Mouse (Mus musculus) liver, adult (tissue): Measurements from ENCODE around the gene Sco2.

Experiments
- GATA4 ChIP-seq: IDR thresholded peaks from 2 replicates; pipeline ENCODE4 v1.6.1; 2014; ENCODE audit warnings: mild to moderate bottlenecking, low read length; ENCODE audit not compliant: insufficient replicate concordance

The Sco2 gene

GRCm38 (mm10) chr15:89377938-89378828 lies 4.5 kb upstream of the Sco2 start:
- no peak for TF ChIP-seq GATA4

DNA sequence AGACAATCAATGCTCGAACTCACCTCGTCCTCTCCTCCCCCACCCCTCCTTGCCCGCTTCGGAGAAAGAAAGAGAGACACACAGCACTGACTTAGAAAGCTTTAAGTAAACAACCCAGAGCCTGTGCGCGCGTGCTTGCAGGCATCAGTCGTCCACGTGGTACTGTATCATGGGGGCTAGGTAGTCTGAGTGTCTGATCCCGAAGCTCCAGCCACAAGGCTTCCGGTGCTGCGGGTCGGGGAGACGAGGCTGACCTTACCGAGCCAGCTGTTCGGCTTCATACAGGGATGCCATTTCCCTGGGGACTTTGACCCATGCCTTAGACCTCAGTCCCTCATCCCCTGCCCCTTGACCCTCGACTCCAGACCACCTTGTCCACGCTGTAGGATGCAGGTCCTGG lies 3.7 kb upstream of the Sco2 start:
- TF ChIP-seq GATA4 = no peak

DNA sequence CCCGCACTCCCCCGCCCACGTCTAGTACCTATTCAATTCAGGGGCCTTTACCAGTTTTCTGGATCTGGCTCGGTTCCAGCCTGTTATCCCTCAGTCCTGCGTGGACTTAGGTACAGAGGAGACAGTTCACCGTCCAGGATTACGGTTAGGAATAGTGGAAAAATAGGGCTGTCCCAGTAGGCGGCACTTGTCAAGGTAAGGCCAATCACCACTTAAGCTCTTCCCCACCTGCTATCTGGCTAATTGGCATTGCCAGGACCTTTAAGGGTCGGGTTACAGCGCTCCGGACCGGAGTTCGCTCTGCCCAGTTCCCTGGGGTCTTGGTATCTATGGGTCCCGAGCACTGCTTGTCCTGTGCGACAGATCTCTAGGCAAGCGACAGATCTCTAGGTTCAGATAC lies 3.3 kb upstream of the Sco2 start, which contains the start of gene Tymp:
Gene Tymp (minus strand): TSS at position 83 of the 400 bp plus-strand sequence.
- TF ChIP-seq GATA4 = no peak

DNA sequence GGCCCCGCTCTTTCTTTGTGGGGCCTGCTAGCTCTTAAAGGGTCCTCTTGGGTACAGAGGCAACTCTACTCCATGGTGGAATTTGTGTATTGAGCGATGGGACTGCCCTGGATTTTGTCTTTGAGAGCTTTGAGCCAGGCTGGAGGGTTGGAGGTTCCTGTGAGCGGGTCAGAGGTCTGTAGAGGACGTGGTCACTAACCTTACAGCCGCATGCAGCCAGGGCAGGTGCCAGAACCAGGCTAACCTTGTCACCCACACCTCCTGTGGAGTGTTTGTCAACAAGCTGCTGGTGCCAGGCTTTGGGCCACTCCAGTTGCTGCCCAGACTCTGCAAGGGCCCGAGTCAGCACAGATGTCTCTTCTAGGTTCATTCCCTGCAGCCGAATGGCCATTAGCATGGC lies 2.4 kb upstream of the Sco2 start:
- no peak for TF ChIP-seq GATA4

GRCm38 (mm10) chr15:89374801-89375534 lies 1.3 kb upstream of the Sco2 start:
- peak; percentile 62; the same call in 1 of the 2 replicates for TF ChIP-seq GATA4

GRCm38 (mm10) chr15:89374340-89374739 lies 694 bp upstream of the Sco2 start:
- TF ChIP-seq GATA4 = no peak

GRCm38 (mm10) chr15:89373027-89373761 lies 452 bp downstream of the Sco2 start:
- no peak for TF ChIP-seq GATA4

DNA sequence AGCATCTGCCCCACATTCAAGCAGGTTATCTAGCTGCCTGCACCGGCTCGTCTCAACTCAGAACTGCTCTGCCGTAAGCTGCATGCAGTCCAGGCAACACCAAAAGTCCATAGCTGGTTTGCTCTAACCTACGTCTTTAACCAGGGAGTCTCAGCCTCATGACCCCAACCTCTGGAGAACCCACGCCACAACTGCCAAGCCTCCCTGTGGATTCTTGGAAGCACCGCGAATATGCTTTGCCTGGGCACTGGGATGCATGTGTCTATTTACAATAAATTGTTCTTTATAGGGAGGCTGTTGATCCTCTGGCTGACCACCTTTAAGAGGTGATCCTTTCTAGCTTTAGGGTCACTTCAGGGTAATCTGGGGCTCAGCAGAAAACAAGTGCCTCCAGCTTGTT lies 1.1 kb downstream of the Sco2 start:
- TF ChIP-seq GATA4 = no peak

DNA sequence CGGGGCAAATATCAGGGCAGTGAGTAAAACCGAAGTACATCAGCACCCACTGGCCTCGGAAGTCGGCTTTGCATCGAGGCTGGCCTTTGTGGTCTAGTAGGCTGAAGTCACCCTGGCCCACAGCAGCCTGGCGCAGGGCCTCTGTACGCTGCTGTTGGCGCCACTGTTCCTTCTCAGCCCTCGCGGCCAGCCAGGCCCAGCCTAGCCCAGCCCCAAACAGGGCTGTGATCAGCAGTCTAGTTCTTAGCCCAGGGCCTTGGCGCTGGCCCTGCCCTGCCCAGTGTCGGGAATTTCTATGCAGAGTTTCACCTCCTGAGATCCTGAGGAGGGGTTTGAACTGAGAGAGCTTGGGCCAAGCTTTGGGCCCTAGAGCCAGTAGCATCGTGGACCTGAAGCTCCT lies 1.6 kb downstream of the Sco2 start:
- no peak for TF ChIP-seq GATA4

GRCm38 (mm10) chr15:89365141-89365551 lies 8.5 kb downstream of the Sco2 start:
- TF ChIP-seq GATA4 = no peak

- TF ChIP-seq GATA4 = no peak
Observed at GRCm38 (mm10) chr15:89363051-89363450, 10.6 kb downstream of the Sco2 start.

- no peak for TF ChIP-seq GATA4
Observed at GRCm38 (mm10) chr15:89358784-89359183, 14.9 kb downstream of the Sco2 start.

GRCm38 (mm10) chr15:89356372-89356771 lies 17.3 kb downstream of the Sco2 start:
- peak; percentile 6; the same call in 1 of the 2 replicates for TF ChIP-seq GATA4

GRCm38 (mm10) chr15:89355241-89356187 lies 18.1 kb downstream of the Sco2 start, which contains the start of the genes Lmf2 and Ncaph2:
Lmf2 (minus strand) TSS chr15:89355659.
Ncaph2 (plus strand) TSS chr15:89355719.
- TF ChIP-seq GATA4 = no peak
